18 mouse cellular contexts compared by ENCODE assay signal in the genomic region with DNA sequence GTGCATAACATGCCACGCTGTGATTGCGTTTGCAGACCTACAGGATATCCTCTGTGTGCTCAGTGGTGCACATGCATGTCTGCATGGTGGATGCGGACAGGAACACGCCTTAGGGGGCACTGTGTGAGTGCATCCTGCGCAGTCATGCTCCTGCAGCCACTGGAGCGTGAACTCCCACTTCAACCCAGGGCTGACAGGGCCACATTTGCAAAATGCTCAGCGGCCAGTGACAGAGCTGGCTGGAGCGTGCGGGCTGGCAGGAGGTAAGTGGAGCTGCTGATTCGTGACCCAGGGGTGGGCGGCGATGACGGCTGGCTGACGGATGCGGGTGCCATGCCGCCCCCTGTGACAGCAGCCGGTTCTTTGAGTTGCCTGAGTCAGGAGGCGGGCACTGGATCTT. TPM values are rescaled to one million over a fixed set of nuclear protein-coding genes. Genes with fewer than 3 reads are reported as not detected.
A peak's percentile ranks its signal among the peaks of the same experiment; 100 is the strongest.
DNase-seq lines count a peak whose midpoint lies in the region; ATAC-seq and TF ChIP-seq lines count a peak whose summit lies in the region.
"Had no signal": no experiment of that assay in that cellular context is flagged by ENCODE, and none has a peak within 500 bp of the region (broad histone marks: within the 10 kb centered on the region; RNA-seq: fewer than 3 reads in every experiment).

No protein-coding gene starts in this region.

- no peak overlapping the region for H3K4me3 ChIP-seq in kidney, embryonic 15.5 days (replicated peaks)
- no peak overlapping the region for H3K4me3 ChIP-seq in kidney, adult 2 months (ENCODE audit: insufficient read depth, low read depth, low read length)
- H3K4me3 ChIP-seq in hindbrain, embryonic 10.5 days: peak overlapping the region; percentile 21; the same call in 1 of the 2 replicates
- no peak overlapping the region for H3K4me3 ChIP-seq in midbrain, embryonic 16.5 days (ENCODE audit: low read depth, low read length)
- H3K4me3 ChIP-seq: embryonic facial prominence, embryonic 13.5 days; heart, embryonic 13.5 days; liver, embryonic 13.5 days had no signal

- H3K9me3 ChIP-seq in kidney, embryonic 15.5 days (replicated peaks): no peaks in the 10 kb centered on the region
- H3K9me3 ChIP-seq in hindbrain, embryonic 10.5 days: no peaks in the 10 kb centered on the region
- H3K9me3 ChIP-seq in midbrain, embryonic 16.5 days (replicated peaks; ENCODE audit: control insufficient read depth, low read length, poor library complexity, severe bottlenecking): no peaks in the 10 kb centered on the region
- H3K9me3 ChIP-seq: embryonic facial prominence, embryonic 13.5 days; heart, embryonic 13.5 days; liver, embryonic 13.5 days had no signal

- H3K36me3 ChIP-seq in kidney, embryonic 15.5 days: no peaks in the 10 kb centered on the region
- H3K36me3 ChIP-seq in kidney, adult 2 months (ENCODE audit: control insufficient read depth, insufficient read depth, low read length): no peaks in the 10 kb centered on the region
- H3K36me3 ChIP-seq in hindbrain, embryonic 10.5 days: no peaks in the 10 kb centered on the region
- H3K36me3 ChIP-seq in midbrain, embryonic 16.5 days (ENCODE audit: control insufficient read depth, insufficient read depth, low read length): no peaks in the 10 kb centered on the region
- H3K36me3 ChIP-seq: embryonic facial prominence, embryonic 13.5 days; heart, embryonic 13.5 days; liver, embryonic 13.5 days had no signal

- H3K9ac ChIP-seq in kidney, embryonic 15.5 days: no peak overlapping the region
- 0 out of 2 replicates have a peak overlapping the region, but pooled peaks have one; percentile 25 for H3K9ac ChIP-seq in midbrain, embryonic 16.5 days (ENCODE audit: low read depth, low read length)
- H3K9ac ChIP-seq: embryonic facial prominence, embryonic 13.5 days; heart, embryonic 13.5 days; liver, embryonic 13.5 days had no signal

- peaks cover 95% of the 10 kb centered on the region for H3K27me3 ChIP-seq in kidney, embryonic 15.5 days
- H3K27me3 ChIP-seq in kidney, adult 2 months (replicated peaks; ENCODE audit: control insufficient read depth, insufficient read depth, low read length): no peaks in the 10 kb centered on the region
- peaks cover 94% of the 10 kb centered on the region for H3K27me3 ChIP-seq in hindbrain, embryonic 10.5 days (ENCODE audit: insufficient read depth, poor library complexity, severe bottlenecking)
- H3K27me3 ChIP-seq in midbrain, embryonic 16.5 days (ENCODE audit: control insufficient read depth, insufficient read depth, low read depth, low read length): no peaks in the 10 kb centered on the region; the same call in 1 of the 2 replicates

- no peak overlapping the region for H3K27ac ChIP-seq in kidney, embryonic 15.5 days
- no peak overlapping the region for H3K27ac ChIP-seq in kidney, adult 2 months (ENCODE audit: insufficient read depth, low read depth, low read length)
- H3K27ac ChIP-seq in hindbrain, embryonic 10.5 days: 0 out of 2 replicates have a peak overlapping the region, but pooled peaks have one; percentile 40
- peak overlapping the region; percentile 50; the same call in 1 of the 2 replicates for H3K27ac ChIP-seq in midbrain, embryonic 16.5 days (ENCODE audit: low read length)
- H3K27ac ChIP-seq: embryonic facial prominence, embryonic 13.5 days; heart, embryonic 13.5 days; liver, embryonic 13.5 days had no signal

- WGBS in kidney, embryonic 15.5 days: 17% methylated on average over 18 of the region's 18 CpGs
- 13% methylated on average over 18 of the region's 18 CpGs for WGBS in kidney, adult 2 months
- WGBS in hindbrain, embryonic 10.5 days: 19% methylated on average over 18 of the region's 18 CpGs
- 24% methylated on average over 18 of the region's 18 CpGs for WGBS in midbrain, embryonic 16.5 days

- no peak for DNase-seq in kidney, adult 2 months
- DNase-seq in Muller cell, postnatal 12 days (ENCODE audit: inconsistent ontology term): peak; percentile 51
- peak; percentile 34 for DNase-seq in hindbrain, embryonic 10.5 days (ENCODE audit: low spot score)
- no peak for DNase-seq in gastrocnemius, adult 8-10 months (ENCODE audit: low spot score in 2 of 2)
- DNase-seq: adrenal gland, postnatal 14 days; cerebellum, adult 18-20 months; kidney, postnatal 14 days; liver, embryonic 13.5 days; lung, postnatal 36 days had no signal

- ATAC-seq in kidney, embryonic 15.5 days (replicated peaks; ENCODE audit: low FRiP score): peak; percentile 65
- no peak for ATAC-seq in midbrain, embryonic 16.5 days
- ATAC-seq in cerebellum, adult (ENCODE audit: insufficient number of reproducible peaks, low FRiP score, low TSS enrichment): no peak
- ATAC-seq in activated CD4-positive, CD25-positive, alpha-beta regulatory T cell, adult 4 months: no peak
- ATAC-seq: Patski had no signal

- peak overlapping the region; percentile 5; the same call in 1 of the 2 replicates for H3K4me2 ChIP-seq in kidney, embryonic 15.5 days
- no peak overlapping the region for H3K4me2 ChIP-seq in midbrain, embryonic 16.5 days (ENCODE audit: low read length)
- H3K4me2 ChIP-seq: embryonic facial prominence, embryonic 13.5 days; heart, embryonic 13.5 days; liver, embryonic 13.5 days had no signal

- no peak for TF ChIP-seq CTCF in kidney, adult 2 months (conservative IDR thresholded peaks at IDR 0.05; ENCODE audit: insufficient read depth, insufficient read length, low read depth, low read length)

- H3K4me1 ChIP-seq in kidney, embryonic 15.5 days: peaks cover 7% of the 10 kb centered on the region
- no peaks in the 10 kb centered on the region for H3K4me1 ChIP-seq in kidney, adult 2 months (ENCODE audit: control insufficient read depth, insufficient read depth, low read length)
- H3K4me1 ChIP-seq in hindbrain, embryonic 10.5 days (replicated peaks): peaks cover 30% of the 10 kb centered on the region
- peaks cover 6% of the 10 kb centered on the region; the same call in 1 of the 2 replicates for H3K4me1 ChIP-seq in midbrain, embryonic 16.5 days (ENCODE audit: control insufficient read depth, insufficient read depth, low read length)
- H3K4me1 ChIP-seq: heart, embryonic 13.5 days; liver, embryonic 13.5 days had no signal

- TF ChIP-seq POLR2A in kidney, adult 2 months (IDR thresholded peaks at IDR 0.05; ENCODE audit: low read depth, low read length): no peak

RNA-seq across cellular contexts. Expression of a gene that starts 16.0 kb away (rescaled TPM):
- polyA plus RNA-seq in kidney, embryonic 15.5 days (2015; fragmentation: Nextera tagmentation; extraction: Ambion mirVana): not detected in 2 replicates
- polyA plus RNA-seq in kidney, adult 2 months (2012; rRNA removed): not detected in 2 replicates
- polyA plus RNA-seq in hindbrain, embryonic 10.5 days (2016; fragmentation: Nextera tagmentation; extraction: Ambion mirVana): not detected in 2 replicates
- not detected in 2 replicates for polyA plus RNA-seq in midbrain, embryonic 16.5 days (2015; fragmentation: Nextera tagmentation; extraction: Ambion mirVana)
- not detected for total RNA-seq in gastrocnemius, adult 8-10 months (2022)
- not detected for polyA plus RNA-seq in activated CD4-positive, CD25-positive, alpha-beta regulatory T cell, adult 4 months (2017; shearing (Covaris generic))
- total RNA-seq: adrenal gland, postnatal 14 days; gastrocnemius, adult 18-20 months; left cerebral cortex, adult 18-20 months had no signal
- polyA plus RNA-seq: embryonic facial prominence, embryonic 13.5 days; heart, embryonic 13.5 days; liver, embryonic 13.5 days; Patski had no signal

RNA-seq across cellular contexts. Expression of a gene that starts 51.2 kb away (rescaled TPM):
- polyA plus RNA-seq in kidney, embryonic 15.5 days (2015; fragmentation: Nextera tagmentation; extraction: Ambion mirVana): 7.4 and 8.4 TPM in 2 replicates
- 6.1 and 11.2 TPM in 2 replicates for polyA plus RNA-seq in kidney, adult 2 months (2012; rRNA removed)
- polyA plus RNA-seq in hindbrain, embryonic 10.5 days (2016; fragmentation: Nextera tagmentation; extraction: Ambion mirVana): 7.2 and 8.1 TPM in 2 replicates
- 6.0 TPM in 2 replicates for polyA plus RNA-seq in midbrain, embryonic 16.5 days (2015; fragmentation: Nextera tagmentation; extraction: Ambion mirVana)
- total RNA-seq in gastrocnemius, adult 8-10 months (2022): under 1 TPM; 0.27 to 0.83 (median 0.55) TPM
- polyA plus RNA-seq in activated CD4-positive, CD25-positive, alpha-beta regulatory T cell, adult 4 months (2017; shearing (Covaris generic)): 1 to 10 TPM; 1.2 to 1.7 TPM

Comparison
In these comparisons a context has a peak if more than half of its experiments do, and no peak if none do; other contexts are left out.
1. H3K27ac ChIP-seq: peak in hindbrain, embryonic 10.5 days (single experiment) and midbrain, embryonic 16.5 days (single experiment); none in kidney, embryonic 15.5 days (single experiment) and kidney, adult 2 months (single experiment).
2. DNase-seq: peak in Muller cell, postnatal 12 days (single experiment) and hindbrain, embryonic 10.5 days (single experiment); none in kidney, adult 2 months (single experiment) and gastrocnemius, adult 8-10 months (0 of 2).